Mouse (Mus musculus): ENCODE data around the gene Apoe.

Gene Apoe

DNA sequence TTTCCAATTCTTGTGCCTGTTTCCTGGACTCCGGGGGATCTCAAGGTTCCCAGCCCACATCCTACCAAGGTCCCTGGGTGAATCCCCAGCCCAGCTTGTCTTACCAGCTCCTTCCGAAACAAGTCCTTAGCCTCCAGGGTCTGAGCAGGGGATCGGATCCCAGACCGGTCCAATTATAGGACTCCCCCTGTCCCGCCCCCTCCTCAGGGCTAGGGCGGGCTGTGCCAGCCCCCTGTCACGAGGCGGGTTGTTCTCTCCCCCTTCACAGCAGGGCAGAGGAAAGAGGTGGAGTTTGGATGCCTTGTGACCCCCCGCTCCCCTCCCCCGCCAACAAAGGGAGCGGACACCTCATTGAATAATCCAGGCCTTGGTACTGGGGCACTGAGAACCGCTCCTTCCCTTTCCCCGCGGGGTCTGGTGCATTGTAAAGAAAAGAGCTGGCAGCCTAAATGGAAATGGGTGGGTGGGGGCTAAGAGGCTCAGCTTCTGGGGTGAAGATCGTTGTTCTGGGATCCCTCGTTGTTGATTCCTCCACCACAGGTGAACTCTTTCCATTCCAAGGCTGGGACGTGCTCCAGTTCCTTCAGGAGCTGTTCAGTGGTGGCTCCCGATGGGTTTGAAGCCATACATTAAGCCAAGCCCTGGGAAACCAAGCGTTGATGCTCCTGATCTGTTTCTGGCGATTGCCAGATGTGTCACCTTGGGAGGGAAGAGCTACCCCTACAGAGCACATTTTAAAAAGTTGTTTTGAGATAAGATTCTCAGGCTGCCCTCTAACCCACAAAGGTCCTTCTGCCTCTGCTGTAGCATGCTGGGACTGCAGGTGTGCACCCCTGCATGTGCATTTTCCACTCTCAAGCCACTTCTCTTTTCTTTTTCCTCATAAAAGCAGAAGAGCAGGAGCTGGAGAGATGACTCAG, at the start of gene Apoe:
TSS of gene Apoe (minus strand) at position 282 of the 920 bp plus-strand sequence.
- DNase-seq (ENCODE audit: low spot score), result no peak

GRCm38 (mm10) chr7:19747420-19748218, 48.6 kb upstream of the Apoe start:
- peak; percentile 38 for DNase-seq (ENCODE audit: low spot score)

- no peak for DNase-seq (ENCODE audit: low spot score)
Observed at GRCm38 (mm10) chr7:19746426-19747201, 47.6 kb upstream of the Apoe start.

DNA sequence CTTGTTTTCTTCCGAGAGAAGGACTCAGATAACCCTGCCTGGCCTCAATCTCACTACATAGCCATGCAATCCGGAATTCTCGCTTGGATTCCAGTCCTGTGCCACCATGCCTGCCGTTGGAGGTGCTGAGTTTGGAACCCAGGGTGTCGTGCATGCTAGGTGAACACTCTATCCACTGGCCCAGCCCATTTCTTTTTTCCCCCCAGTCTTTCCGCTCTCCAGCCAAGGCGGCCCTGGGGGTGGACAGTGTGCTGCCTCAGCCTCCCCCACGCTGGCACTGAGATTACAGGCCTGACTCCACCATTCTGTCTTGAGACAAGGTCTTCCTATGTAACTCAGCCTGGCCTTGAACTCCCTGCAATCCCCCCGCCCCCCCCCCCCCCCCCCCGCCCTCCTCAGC, 47.0 kb upstream of the Apoe start:
- no peak for DNase-seq (ENCODE audit: low spot score)

DNA sequence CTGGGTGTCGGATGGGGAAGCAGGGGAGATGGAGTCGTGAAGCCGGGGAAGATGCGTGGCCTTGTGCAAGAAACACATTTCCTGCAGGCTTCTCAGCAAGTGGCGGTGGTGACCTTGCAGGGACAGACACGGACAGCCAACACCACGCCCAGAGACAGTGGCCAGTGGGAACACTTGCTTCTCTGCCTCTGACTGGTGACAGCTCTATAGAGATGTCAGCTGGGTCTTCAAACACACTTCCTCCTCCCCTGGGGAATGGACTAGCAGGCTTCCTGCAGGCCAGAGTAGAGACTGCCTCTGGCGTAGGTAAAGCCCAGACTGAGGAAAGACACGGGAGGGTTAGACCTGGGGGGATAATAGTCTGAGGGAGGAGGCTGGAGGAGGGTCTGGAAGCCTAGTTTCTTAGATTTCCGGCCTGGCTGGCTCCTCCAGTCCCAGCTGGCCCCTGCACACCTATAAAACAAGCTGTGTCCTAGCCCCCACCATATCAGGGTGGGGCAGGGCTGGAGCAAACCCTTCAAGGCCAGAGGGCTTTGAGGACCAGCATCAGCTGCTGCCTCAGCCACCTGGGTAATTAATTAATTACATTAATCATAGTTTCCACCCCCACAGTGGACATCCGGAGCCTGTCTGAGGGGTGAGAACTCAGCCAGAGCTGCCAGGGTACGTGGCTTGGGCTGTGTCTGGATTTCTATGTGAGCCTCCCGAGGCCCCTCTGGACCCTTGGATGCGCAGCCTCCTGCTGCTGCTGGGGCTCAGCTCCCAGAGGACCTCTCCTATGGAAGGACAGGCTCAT, 45.8 kb upstream of the Apoe start:
- no peak for DNase-seq (ENCODE audit: low spot score)

DNA sequence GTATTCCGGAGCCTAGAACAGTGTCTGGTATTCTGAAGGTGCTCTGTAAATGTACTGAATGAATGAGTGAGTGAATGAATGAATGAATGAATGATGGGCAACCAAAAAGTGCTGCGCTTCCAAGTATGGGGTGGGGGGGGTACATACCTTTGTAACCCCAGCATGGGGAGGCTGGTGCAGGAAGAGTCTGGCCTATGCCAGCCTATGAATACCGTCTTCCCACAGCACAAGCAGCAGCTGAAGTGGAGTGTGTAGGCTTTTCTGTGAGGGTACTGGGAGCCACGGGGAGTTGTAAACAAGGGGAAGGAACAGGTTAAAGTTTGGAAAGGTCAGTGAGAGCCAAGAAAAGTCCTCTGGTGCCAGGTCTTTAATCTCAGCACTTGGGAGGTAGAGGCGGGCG, 44.8 kb upstream of the Apoe start:
- no peak for DNase-seq (ENCODE audit: low spot score)

GRCm38 (mm10) chr7:19742468-19742867, 43.5 kb upstream of the Apoe start:
- no peak for DNase-seq (ENCODE audit: low spot score)

DNA sequence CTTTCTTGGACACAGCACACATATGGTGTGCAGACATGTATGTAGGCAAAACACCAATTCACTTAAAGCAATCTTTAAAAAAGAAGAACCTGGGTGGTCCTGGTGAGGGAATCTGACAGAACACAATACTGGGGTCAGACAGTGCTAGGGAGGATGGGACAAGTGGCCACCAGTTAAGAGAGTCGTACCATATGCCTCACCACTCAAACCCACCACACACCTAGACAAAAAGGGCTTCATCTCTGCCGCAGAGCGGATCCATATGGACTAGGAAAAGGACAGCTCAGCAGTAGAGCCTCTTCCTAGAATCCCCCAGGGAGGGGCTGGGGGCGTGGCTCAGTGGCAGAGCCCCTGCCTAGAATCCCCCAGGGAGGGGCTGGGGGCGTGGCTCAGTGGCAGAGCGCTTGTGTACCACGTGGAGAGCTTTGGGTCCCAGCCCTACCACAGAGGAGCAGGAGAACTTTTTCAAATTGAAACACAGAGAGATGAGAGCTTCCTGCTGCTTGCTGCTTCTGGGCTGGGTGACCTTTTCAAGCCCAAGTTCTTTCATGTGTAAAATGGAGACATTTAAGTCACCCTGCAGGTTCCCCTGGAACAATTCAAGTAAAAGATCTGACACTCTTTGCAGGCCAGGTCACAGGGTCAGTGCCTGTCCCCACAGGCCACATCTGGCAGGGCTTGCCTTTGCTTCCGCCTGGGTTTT, 42.5 kb upstream of the Apoe start:
- DNase-seq (ENCODE audit: low spot score), result no peak

GRCm38 (mm10) chr7:19740269-19740668, 41.3 kb upstream of the Apoe start:
- no peak for DNase-seq (ENCODE audit: low spot score)

- no peak for DNase-seq (ENCODE audit: low spot score)
Observed at GRCm38 (mm10) chr7:19738771-19739170, 39.8 kb upstream of the Apoe start.

DNA sequence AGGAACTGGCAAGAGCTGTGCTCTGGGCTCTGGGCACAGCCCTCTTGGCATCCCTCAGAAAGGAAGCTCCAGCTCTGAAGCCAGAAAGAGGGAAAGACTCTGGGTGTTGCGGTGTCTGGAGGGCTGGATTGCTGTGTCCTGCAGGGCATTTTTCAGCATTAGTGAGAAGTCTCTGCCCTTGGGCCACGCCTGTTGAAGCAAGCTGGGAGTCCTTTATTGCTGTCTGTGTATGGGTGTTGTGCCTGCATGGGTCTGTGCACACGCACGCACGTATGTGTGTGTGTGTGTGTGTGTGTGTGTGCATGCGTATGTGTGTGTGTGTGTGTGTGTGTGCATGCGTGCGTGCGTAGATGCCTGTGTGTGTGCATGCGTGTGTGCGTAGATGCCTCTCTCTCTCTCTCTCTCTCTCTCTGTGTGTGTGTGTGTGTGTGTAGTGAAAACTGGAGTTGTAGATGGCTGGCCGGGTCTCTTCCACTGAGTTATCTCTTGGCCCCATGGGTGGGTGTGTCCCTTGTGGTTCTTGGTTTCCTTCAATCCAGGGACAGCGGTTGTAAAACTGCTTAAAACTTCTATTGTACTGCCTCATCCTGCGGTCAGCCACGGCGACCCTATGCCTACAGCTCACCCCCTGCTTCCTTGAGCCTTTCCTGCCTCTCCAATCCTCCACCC, 37.5 kb upstream of the Apoe start:
- peak; percentile 74 for DNase-seq (ENCODE audit: low spot score)

GRCm38 (mm10) chr7:19734178-19734666, 35.2 kb upstream of the Apoe start:
- DNase-seq (ENCODE audit: low spot score), result no peak

DNA sequence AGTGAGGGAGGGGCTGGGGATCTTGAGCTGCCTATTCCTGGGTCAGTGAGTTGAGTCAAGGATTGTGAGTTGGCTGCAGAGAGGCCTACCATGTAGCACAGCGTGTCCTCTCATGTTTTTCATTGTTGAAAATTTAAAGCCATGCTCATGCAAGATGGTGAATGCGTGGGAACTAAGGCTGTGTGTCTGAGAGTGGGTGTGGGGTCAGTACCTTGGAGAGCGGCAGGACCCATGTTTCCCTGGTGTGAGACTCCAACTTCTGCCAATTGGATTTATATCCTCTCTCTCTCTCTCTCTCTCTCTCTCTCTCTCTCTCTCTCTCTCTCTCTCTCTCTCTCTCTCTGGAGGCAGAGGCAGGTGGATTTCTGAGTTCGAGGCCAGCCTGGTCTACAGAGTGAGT, 27.6 kb upstream of the Apoe start:
- no peak for DNase-seq (ENCODE audit: low spot score)

- DNase-seq (ENCODE audit: low spot score), result no peak
Observed at GRCm38 (mm10) chr7:19724167-19724566, 25.2 kb upstream of the Apoe start.

DNA sequence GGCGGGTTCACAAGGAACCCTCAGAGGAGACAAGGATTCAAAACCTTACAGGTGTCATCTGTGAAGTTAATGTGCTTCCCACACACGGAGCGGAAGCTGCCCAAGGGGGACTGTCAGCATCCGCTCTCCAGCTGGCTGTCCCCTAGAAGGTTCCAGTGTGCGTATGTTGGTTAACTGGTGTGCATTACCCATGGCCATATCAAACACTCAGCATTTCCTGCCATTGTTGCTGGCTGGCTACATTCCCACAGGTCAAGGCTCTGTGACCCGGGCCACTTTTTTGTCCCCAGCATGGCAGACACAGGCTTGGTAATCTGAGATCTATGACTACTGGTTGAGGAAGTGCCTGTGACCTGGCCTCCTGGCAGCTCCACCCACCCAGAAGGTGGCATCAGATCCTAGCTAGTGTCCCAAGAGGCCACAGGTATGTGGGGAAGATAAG, 23.8 kb upstream of the Apoe start:
- no peak for DNase-seq (ENCODE audit: low spot score)

GRCm38 (mm10) chr7:19719200-19719599, 20.2 kb upstream of the Apoe start:
- DNase-seq (ENCODE audit: low spot score), result no peak

GRCm38 (mm10) chr7:19718297-19718952, 19.4 kb upstream of the Apoe start:
- no peak for DNase-seq (ENCODE audit: low spot score)

DNA sequence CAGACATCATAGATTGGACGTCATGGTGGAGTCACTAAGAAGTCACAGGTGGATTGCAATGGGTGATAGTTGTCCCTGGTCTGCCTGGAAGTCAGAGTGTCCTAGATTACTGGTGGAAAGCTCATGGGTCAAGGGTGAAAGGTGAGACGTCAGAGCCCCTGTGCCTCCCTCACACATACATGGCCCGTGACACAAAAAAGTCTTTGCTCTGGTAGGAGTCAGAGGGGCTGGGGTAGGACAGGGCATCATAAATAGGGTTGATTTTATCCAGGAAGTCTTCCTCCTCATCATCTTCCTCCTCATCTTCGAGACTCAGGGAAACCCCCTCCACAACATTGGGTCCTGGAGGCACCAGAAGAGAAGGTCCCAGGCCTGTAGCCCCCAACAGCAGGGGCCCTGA, 18.4 kb upstream of the Apoe start:
- DNase-seq (ENCODE audit: low spot score), result no peak

GRCm38 (mm10) chr7:19716822-19717221, 17.8 kb upstream of the Apoe start:
- no peak for DNase-seq (ENCODE audit: low spot score)
